Mouse (Mus musculus) heart, embryonic 14.5 days (tissue): Measurements from ENCODE around the gene Gper1. TPM values are rescaled to one million over a fixed set of nuclear protein-coding genes. Genes with fewer than 3 reads are reported as not detected.

ENCODE experiments used
- ATAC-seq: fragments of 200-750 bp; cut with Nextera tagmentation; 2 replicates; pipeline ENCODE4 v1.8.0; 2017; ENCODE audit warnings: low read depth, moderate TSS enrichment; ENCODE audit not compliant: insufficient number of reproducible peaks, insufficient read depth, low FRiP score
- H3K27ac ChIP-seq, 2 experiments: fragments of 200-500 bp in 1 of 2; fragments of 300-500 bp in 1 of 2; sonication (generic) in 1 of 2; replicated peaks in 1 of 2; 2 replicates each; pipeline ENCODE4 v1.5.1; 2012 to 2014; ENCODE audit warnings: low read depth in 2 of 2, low read length in 2 of 2, control low read depth in 1 of 2, mild to moderate bottlenecking in 1 of 2, mixed read lengths in 1 of 2; ENCODE audit not compliant: control insufficient read depth in 1 of 2, insufficient read depth in 1 of 2
- H3K27me3 ChIP-seq: fragments of 300-500 bp; sonication (generic); 2 replicates; pipeline ENCODE4 v1.6.1; 2014; ENCODE audit warnings: mild to moderate bottlenecking, low read length, control low read depth; ENCODE audit not compliant: control insufficient read depth, insufficient read depth
- H3K36me3 ChIP-seq: fragments of 300-500 bp; sonication (generic); 2 replicates; pipeline ENCODE4 v1.6.1; 2014; ENCODE audit warnings: mild to moderate bottlenecking, control low read depth, low read length, mixed read lengths; ENCODE audit not compliant: control insufficient read depth, insufficient read depth
- H3K4me1 ChIP-seq, 2 experiments: fragments of 200-500 bp in 1 of 2; fragments of 300-500 bp in 1 of 2; sonication (generic) in 1 of 2; 2 replicates each; pipeline ENCODE4 v1.6.1; 2012 to 2014; ENCODE audit warnings: low read length in 2 of 2, control low read depth in 1 of 2, mixed read lengths in 1 of 2; ENCODE audit not compliant: control insufficient read depth in 2 of 2, insufficient read depth in 2 of 2
- H3K4me2 ChIP-seq: fragments of 300-500 bp; sonication (generic); 2 replicates; pipeline ENCODE4 v1.6.1; 2014; ENCODE audit warnings: mild to moderate bottlenecking, low read length
- H3K4me3 ChIP-seq, 2 experiments: fragments of 200-500 bp in 1 of 2; fragments of 300-500 bp in 1 of 2; sonication (generic) in 1 of 2; 2 replicates each; pipeline ENCODE4 v1.5.1; 2012 to 2014; ENCODE audit warnings: low read length in 2 of 2, mild to moderate bottlenecking in 2 of 2, control low read depth in 1 of 2, low read depth in 1 of 2, moderate library complexity in 1 of 2; ENCODE audit not compliant: control insufficient read depth in 1 of 2, insufficient read depth in 1 of 2
- H3K9ac ChIP-seq: fragments of 300-500 bp; sonication (generic); 2 replicates; pipeline ENCODE4 v1.6.1; 2014; ENCODE audit warnings: mild to moderate bottlenecking, low read length
- H3K9me3 ChIP-seq: fragments of 300-500 bp; sonication (generic); 2 replicates; pipeline ENCODE4 v1.6.1; 2016; ENCODE audit warnings: low read length, control low read depth; ENCODE audit not compliant: control insufficient read depth
- WGBS: fragments of 180-500 bp; shearing (Covaris S2); extraction: QIAGEN DNeasy Blood & Tissue Kit; methylation state at CpG from one replicate; pipeline ENCODE4 v1.1.7; 2014; 5-methylcytosine and 5-hydroxymethylcytosine counted together
- polyA plus RNA-seq: library from polyadenylated mRNA; unstranded; fragments of >200 nt; fragmentation: Nextera tagmentation; extraction: Ambion mirVana; gene quantifications from 2 replicates; pipeline ENCODE4 v1.2.1, GENCODE M21; 2014

Gper1 gene
- 1.3 and 1.8 TPM in 2 replicates for polyA plus RNA-seq

DNA sequence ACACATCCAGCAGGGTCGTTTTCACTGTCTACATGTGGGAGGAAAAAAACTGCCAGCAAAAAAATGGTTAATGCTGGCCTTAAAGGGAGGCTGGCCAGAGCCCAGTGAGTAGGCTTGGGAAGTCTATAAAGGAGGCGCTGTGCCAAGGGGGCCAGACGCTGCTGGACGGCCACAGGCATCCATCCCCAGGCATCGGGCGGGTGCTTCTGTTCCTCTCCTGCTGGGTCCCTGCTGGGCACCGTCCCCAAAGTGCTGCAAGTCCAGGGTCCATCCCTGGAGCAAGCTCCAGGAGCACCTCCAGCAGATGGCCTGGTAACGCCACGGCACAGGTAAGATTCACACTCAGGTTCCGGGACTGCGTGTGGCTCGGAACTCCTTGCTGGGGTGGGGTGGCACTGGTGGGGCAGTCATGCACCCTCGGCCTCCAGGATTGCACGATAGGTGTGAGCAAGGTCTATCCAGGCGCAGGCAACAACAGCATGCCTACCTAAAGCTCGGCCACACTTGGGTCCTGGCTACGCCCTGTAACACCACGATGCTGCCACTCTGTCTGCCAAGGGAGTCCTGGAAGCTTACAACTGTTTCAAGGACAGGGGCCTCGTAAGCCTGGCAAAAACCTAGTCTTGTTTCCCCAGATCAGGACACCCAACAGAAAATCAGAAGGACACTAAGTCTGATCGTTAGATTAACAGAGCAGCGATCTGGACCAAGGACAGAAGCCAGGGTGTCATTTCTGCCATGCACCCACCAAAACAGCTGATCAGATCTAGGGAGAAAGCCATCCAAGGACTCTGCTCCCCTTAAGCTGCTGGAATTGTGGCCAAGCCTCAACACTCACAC lies at the start of gene Gper1:
Gene Gper1, plus strand, starts transcription at position 126 of the 840 bp plus-strand sequence.
- Histone ChIP-seq H3K27me3 (peaks cover 38% of the 10 kb centered on the region), H3K4me2 (peak within 1 kb of the TSS; percentile 54), H3K9ac (peak within 1 kb of the TSS; percentile 62), H3K27ac (no peak within 1 kb of the TSS), H3K9me3 (no peaks in the 10 kb centered on the region), H3K36me3 (no peaks in the 10 kb centered on the region), H3K4me1 (peaks cover 18 to 32% of the 10 kb centered on the region in 2 experiments), H3K4me3 (peak within 1 kb of the TSS; percentile 22 to 26; a peak in 3 of 4 replicates)
- ATAC-seq = peak; percentile 25; the same call in 1 of the 2 replicates
- WGBS = 56% methylated on average over 21 of the region's 21 CpGs

DNA sequence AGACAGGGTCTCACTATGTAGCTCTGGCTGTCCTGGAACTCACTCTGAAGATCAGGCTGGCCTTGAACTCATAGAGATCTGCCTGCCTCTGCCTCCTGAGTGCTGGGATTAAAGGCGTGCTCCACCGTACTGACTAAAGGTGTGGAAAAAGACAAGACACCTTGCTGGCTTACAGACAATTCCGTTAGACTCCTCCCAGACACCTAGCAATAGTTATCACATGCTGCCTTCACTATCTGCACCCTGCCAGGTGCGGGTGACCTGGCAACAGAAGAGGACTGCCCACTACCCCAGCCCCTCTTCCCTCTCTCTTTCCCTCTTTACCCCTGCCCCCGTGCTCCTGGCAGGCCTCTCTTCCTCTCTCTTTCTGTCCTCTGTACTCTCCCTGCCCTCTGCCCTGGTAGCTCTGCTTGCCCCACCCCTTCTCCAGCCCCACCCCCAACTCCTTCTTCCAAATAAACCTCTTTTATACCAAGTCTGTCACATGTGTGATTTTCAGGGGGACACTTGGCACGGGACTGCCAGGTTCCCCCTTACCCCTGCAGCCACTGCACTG lies 49.0 kb upstream of the Gper1 start:
- 75% methylated on average over 6 of the region's 6 CpGs for WGBS
- H3K4me2 ChIP-seq = no peak overlapping the region
- H3K4me3 ChIP-seq = no peak overlapping the region
- no peak overlapping the region for H3K9ac ChIP-seq
- H3K27ac ChIP-seq = no peak overlapping the region
- peaks cover 48 to 51% of the 10 kb centered on the region in 2 experiments for H3K4me1 ChIP-seq
- no peaks in the 10 kb centered on the region for H3K36me3 ChIP-seq
- ATAC-seq = no peak
- no peaks in the 10 kb centered on the region for H3K27me3 ChIP-seq
- no peaks in the 10 kb centered on the region for H3K9me3 ChIP-seq

GRCm38 (mm10) chr5:139374841-139375240 lies 48.1 kb upstream of the Gper1 start:
- ATAC-seq = no peak
- no peak overlapping the region for H3K4me3 ChIP-seq
- H3K9me3 ChIP-seq = no peaks in the 10 kb centered on the region
- no peak overlapping the region for H3K9ac ChIP-seq
- no peaks in the 10 kb centered on the region for H3K27me3 ChIP-seq
- no peaks in the 10 kb centered on the region for H3K36me3 ChIP-seq
- peaks cover 57 to 60% of the 10 kb centered on the region in 2 experiments for H3K4me1 ChIP-seq
- no peak overlapping the region for H3K4me2 ChIP-seq
- WGBS = 89% methylated on average over 2 of the region's 2 CpGs
- no peak overlapping the region for H3K27ac ChIP-seq

DNA sequence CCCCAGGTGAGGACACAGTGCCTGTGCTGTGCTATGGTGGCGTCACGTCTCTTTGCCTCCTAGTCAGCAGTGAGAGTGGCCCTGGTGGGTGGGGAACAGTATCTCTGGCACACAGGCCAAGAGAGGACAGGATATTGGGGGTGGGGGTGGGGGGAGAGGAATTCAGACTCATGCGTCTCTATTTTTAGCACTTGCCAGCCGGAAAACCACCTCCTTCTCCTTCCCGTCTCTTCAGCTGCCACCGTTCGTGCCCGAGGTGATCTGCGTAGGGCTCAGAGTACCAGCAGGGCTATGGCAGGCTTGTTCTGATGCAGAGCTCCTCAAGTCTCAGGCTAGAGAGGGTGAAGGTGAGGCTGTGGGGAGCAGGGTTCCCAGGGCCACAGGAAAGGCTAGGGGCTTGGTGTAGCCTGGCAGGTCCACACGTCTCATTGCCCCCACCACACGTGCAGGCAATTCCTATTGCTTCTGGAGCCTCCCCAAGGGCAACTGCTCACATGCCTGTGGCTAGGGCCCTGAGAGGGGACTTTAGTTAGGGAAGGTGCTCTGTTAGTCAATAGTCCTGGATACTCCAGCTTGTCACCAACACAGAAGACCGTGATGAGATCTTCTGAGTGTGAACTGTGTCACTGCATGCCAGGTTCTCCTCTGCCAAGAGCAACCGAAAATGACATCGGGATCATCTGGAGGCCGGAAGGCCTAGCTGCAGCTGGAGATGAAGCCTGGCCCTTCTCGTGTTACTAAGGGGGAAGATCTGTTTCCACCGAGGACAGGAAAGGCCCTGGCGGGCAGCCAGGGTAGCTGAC lies 45.3 kb upstream of the Gper1 start, which contains the start of gene Gpr146:
Gene Gpr146, plus strand, starts transcription at position 230 of the 803 bp plus-strand sequence.
- Histone ChIP-seq H3K9me3 (no peaks in the 10 kb centered on the region), H3K4me3 (0 out of 4 replicates have a peak within 1 kb of the TSS, but pooled peaks of 1 of the 2 experiments have one; percentile 2), H3K4me2 (peak within 1 kb of the TSS; percentile 86), H3K27me3 (no peaks in the 10 kb centered on the region), H3K27ac (peak within 1 kb of the TSS; percentile 93 to 95), H3K4me1 (peaks cover 57 to 62% of the 10 kb centered on the region in 2 experiments), H3K36me3 (no peaks in the 10 kb centered on the region), H3K9ac (peak within 1 kb of the TSS; percentile 42)
- peak; percentile 41; the same call in 1 of the 2 replicates for ATAC-seq
- WGBS = 10% methylated on average over 18 of the region's 18 CpGs

GRCm38 (mm10) chr5:139378271-139378556 lies 44.7 kb upstream of the Gper1 start:
- H3K27ac ChIP-seq = peak overlapping the region; percentile 93 to 95
- no peaks in the 10 kb centered on the region for H3K36me3 ChIP-seq
- 0 out of 4 replicates have a peak overlapping the region, but pooled peaks of 1 of the 2 experiments have one; percentile 2 for H3K4me3 ChIP-seq
- peak overlapping the region; percentile 86 for H3K4me2 ChIP-seq
- H3K9ac ChIP-seq = peak overlapping the region; percentile 42; the same call in 1 of the 2 replicates
- H3K4me1 ChIP-seq = peaks cover 58 to 66% of the 10 kb centered on the region in 2 experiments
- no peak for ATAC-seq
- 66% methylated on average over 7 of the region's 7 CpGs for WGBS
- no peaks in the 10 kb centered on the region for H3K9me3 ChIP-seq
- no peaks in the 10 kb centered on the region for H3K27me3 ChIP-seq

GRCm38 (mm10) chr5:139378986-139379629 lies 43.8 kb upstream of the Gper1 start:
- H3K4me3 ChIP-seq = no peak overlapping the region
- no peaks in the 10 kb centered on the region for H3K27me3 ChIP-seq
- H3K36me3 ChIP-seq = no peaks in the 10 kb centered on the region
- no peaks in the 10 kb centered on the region for H3K9me3 ChIP-seq
- 15% methylated on average over 21 of the region's 21 CpGs for WGBS
- peaks cover 62 to 73% of the 10 kb centered on the region in 2 experiments for H3K4me1 ChIP-seq
- peak; percentile 24 for ATAC-seq
- H3K27ac ChIP-seq = peak overlapping the region; percentile 93 to 95
- peak overlapping the region; percentile 89 for H3K9ac ChIP-seq
- peak overlapping the region; percentile 86 for H3K4me2 ChIP-seq
